Mouse (Mus musculus) kidney, adult 2 months (tissue): ENCODE measurements around the gene Dnajb4.

Source experiments
- CTCF ChIP-seq: fragments of 200-500 bp; conservative IDR thresholded peaks from 2 replicates; pipeline ENCODE4 v1.5.1; 2011; ENCODE audit warnings: low read depth, mild to moderate bottlenecking, control low read depth, low read length, moderate library complexity, mixed read lengths; ENCODE audit not compliant: insufficient read depth, insufficient read length
- POLR2A ChIP-seq: fragments of 200-500 bp; IDR thresholded peaks from one replicate; pipeline ENCODE4 v1.6.1; 2011; ENCODE audit warnings: low read depth, low read length, control low read depth

GRCm38 (mm10) chr3:152166099-152166423 is 44.0 kb downstream of the Dnajb4 start, which contains the start of gene Gipc2:
- TF ChIP-seq POLR2A, result no peak
- TF ChIP-seq CTCF, result no peak
